Mouse (Mus musculus): ENCODE measurements around the gene Ftl1. TPM values are rescaled to one million over a fixed set of nuclear protein-coding genes. Genes with fewer than 3 reads are reported as not detected.
"Not testable (repeated sequence)": the region's sequence is repeated elsewhere in the genome, so short reads cannot be mapped to it uniquely, and the experiment has no call there.

Gene Ftl1
- polyA plus RNA-seq, 1 experiment, result 2,131 TPM

GRCm38 (mm10) chr7:45491264-45491663 is 31.6 kb upstream of the Ftl1 start:
- 7% methylated on average over 3 of the region's 3 CpGs for WGBS
- Histone ChIP-seq H3K4me1 (ENCODE audit: control insufficient read depth, insufficient read depth, low read length) (no peaks in the 10 kb centered on the region; the same call in 1 of the 2 replicates), H3K27ac (ENCODE audit: control insufficient read depth, insufficient read depth, low read depth, low read length, poor library complexity) (no peak overlapping the region), H3K4me3 (replicated peaks; ENCODE audit: control insufficient read depth, low read depth, low read length) (no peak overlapping the region)
- TF ChIP-seq CTCF (IDR thresholded peaks at IDR 0.05; ENCODE audit: control insufficient read depth, insufficient read depth, low read length), result no peak
- no peak for TF ChIP-seq POLR2A (IDR thresholded peaks at IDR 0.05; ENCODE audit: borderline replicate concordance, control insufficient read depth, low read depth, low read length)

GRCm38 (mm10) chr7:45490822-45491221 is 31.1 kb upstream of the Ftl1 start:
- Histone ChIP-seq H3K27ac (ENCODE audit: control insufficient read depth, insufficient read depth, low read depth, low read length, poor library complexity) (no peak overlapping the region), H3K4me3 (replicated peaks; ENCODE audit: control insufficient read depth, low read depth, low read length) (no peak overlapping the region), H3K4me1 (ENCODE audit: control insufficient read depth, insufficient read depth, low read length) (no peaks in the 10 kb centered on the region; the same call in 1 of the 2 replicates)
- TF ChIP-seq POLR2A (IDR thresholded peaks at IDR 0.05; ENCODE audit: borderline replicate concordance, control insufficient read depth, low read depth, low read length), result no peak
- no peak for TF ChIP-seq CTCF (IDR thresholded peaks at IDR 0.05; ENCODE audit: control insufficient read depth, insufficient read depth, low read length)
- WGBS, result 53% methylated on average over 9 of the region's 9 CpGs

GRCm38 (mm10) chr7:45489578-45489977 is 29.9 kb upstream of the Ftl1 start:
- whole genome bisulfite sequencing, result 63% methylated on average over 7 of the region's 7 CpGs
- Histone ChIP-seq H3K4me3 (replicated peaks; ENCODE audit: control insufficient read depth, low read depth, low read length) (no peak overlapping the region), H3K4me1 (ENCODE audit: control insufficient read depth, insufficient read depth, low read length) (no peaks in the 10 kb centered on the region; the same call in 1 of the 2 replicates), H3K27ac (ENCODE audit: control insufficient read depth, insufficient read depth, low read depth, low read length, poor library complexity) (no peak overlapping the region)
- TF ChIP-seq CTCF (IDR thresholded peaks at IDR 0.05; ENCODE audit: control insufficient read depth, insufficient read depth, low read length) (no peak), POLR2A (IDR thresholded peaks at IDR 0.05; ENCODE audit: borderline replicate concordance, control insufficient read depth, low read depth, low read length) (no peak)

- Histone ChIP-seq H3K4me1 (ENCODE audit: control insufficient read depth, insufficient read depth, low read length) (no peaks in the 10 kb centered on the region; the same call in 1 of the 2 replicates), H3K4me3 (replicated peaks; ENCODE audit: control insufficient read depth, low read depth, low read length) (peak within 1 kb of the TSS; percentile 86), H3K27ac (ENCODE audit: control insufficient read depth, insufficient read depth, low read depth, low read length, poor library complexity) (peak within 1 kb of the TSS; percentile 52)
- TF ChIP-seq CTCF (IDR thresholded peaks at IDR 0.05; ENCODE audit: control insufficient read depth, insufficient read depth, low read length) (no peak), POLR2A (IDR thresholded peaks at IDR 0.05; ENCODE audit: borderline replicate concordance, control insufficient read depth, low read depth, low read length) (peak; percentile 65; the same call in 1 of the 2 replicates)
- 6% methylated on average over 38 of the region's 38 CpGs for WGBS
These were observed 28.9 kb upstream of the Ftl1 start, which contains the start of gene Dhdh for GRCm38 (mm10) chr7:45488293-45489204. Gene Dhdh, minus strand, starts transcription at chr7:45488805.

GRCm38 (mm10) chr7:45487861-45488292 is 28.2 kb upstream of the Ftl1 start:
- H3K4me3 ChIP-seq (replicated peaks; ENCODE audit: control insufficient read depth, low read depth, low read length), result no peak overlapping the region
- WGBS, result 70% methylated on average over 11 of the region's 11 CpGs
- TF ChIP-seq CTCF (IDR thresholded peaks at IDR 0.05; ENCODE audit: control insufficient read depth, insufficient read depth, low read length) (no peak), POLR2A (IDR thresholded peaks at IDR 0.05; ENCODE audit: borderline replicate concordance, control insufficient read depth, low read depth, low read length) (no peak)
- no peak overlapping the region for H3K27ac ChIP-seq (ENCODE audit: control insufficient read depth, insufficient read depth, low read depth, low read length, poor library complexity)
- no peaks in the 10 kb centered on the region; the same call in 1 of the 2 replicates for H3K4me1 ChIP-seq (ENCODE audit: control insufficient read depth, insufficient read depth, low read length)

- Histone ChIP-seq H3K4me3 (replicated peaks; ENCODE audit: control insufficient read depth, low read depth, low read length) (no peak within 1 kb of the TSS), H3K4me1 (ENCODE audit: control insufficient read depth, insufficient read depth, low read length) (no peaks in the 10 kb centered on the region; the same call in 1 of the 2 replicates), H3K27ac (ENCODE audit: control insufficient read depth, insufficient read depth, low read depth, low read length, poor library complexity) (no peak within 1 kb of the TSS)
- TF ChIP-seq POLR2A (IDR thresholded peaks at IDR 0.05; ENCODE audit: borderline replicate concordance, control insufficient read depth, low read depth, low read length) (no peak), CTCF (IDR thresholded peaks at IDR 0.05; ENCODE audit: control insufficient read depth, insufficient read depth, low read length) (no peak)
- 84% methylated on average over 12 of the region's 12 CpGs for WGBS
These were observed 27.2 kb upstream of the Ftl1 start, which contains the start of gene Gm45808 for GRCm38 (mm10) chr7:45486761-45487415. Gene Gm45808, minus strand, starts transcription at chr7:45486811.

- WGBS, result 77% methylated on average over 7 of the region's 7 CpGs
- TF ChIP-seq CTCF (IDR thresholded peaks at IDR 0.05; ENCODE audit: control insufficient read depth, insufficient read depth, low read length) (no peak), POLR2A (IDR thresholded peaks at IDR 0.05; ENCODE audit: borderline replicate concordance, control insufficient read depth, low read depth, low read length) (no peak)
- H3K4me3 ChIP-seq (replicated peaks; ENCODE audit: control insufficient read depth, low read depth, low read length), result no peak overlapping the region
- no peaks in the 10 kb centered on the region; the same call in 1 of the 2 replicates for H3K4me1 ChIP-seq (ENCODE audit: control insufficient read depth, insufficient read depth, low read length)
- H3K27ac ChIP-seq (ENCODE audit: control insufficient read depth, insufficient read depth, low read depth, low read length, poor library complexity), result no peak overlapping the region
These were observed 26.5 kb upstream of the Ftl1 start for GRCm38 (mm10) chr7:45486158-45486557.

GRCm38 (mm10) chr7:45484985-45485384 is 25.3 kb upstream of the Ftl1 start:
- WGBS, result 77% methylated on average over 5 of the region's 5 CpGs
- H3K4me1 ChIP-seq (ENCODE audit: control insufficient read depth, insufficient read depth, low read length); H3K4me3 ChIP-seq (replicated peaks; ENCODE audit: control insufficient read depth, low read depth, low read length); H3K27ac ChIP-seq (ENCODE audit: control insufficient read depth, insufficient read depth, low read depth, low read length, poor library complexity): not testable (repeated sequence)
